Mouse (Mus musculus) E14TG2a.4 (cell line): ENCODE results near the gene Tcp11.
A peak's percentile ranks its signal among the peaks of the same experiment; 100 is the strongest.

Source experiments
- H3K27me3 ChIP-seq: 2 replicates; pipeline ENCODE4 v1.6.1; 2014; ENCODE audit warnings: low read length, control low read depth; ENCODE audit not compliant: insufficient read depth
- H3K36me3 ChIP-seq: 2 replicates; pipeline ENCODE4 v1.6.1; 2014; ENCODE audit warnings: low read length, control low read depth; ENCODE audit not compliant: insufficient read depth
- H3K4me1 ChIP-seq: replicated peaks from 2 replicates; pipeline ENCODE4 v1.6.1; 2014; ENCODE audit warnings: low read depth, low read length, control low read depth
- H3K4me3 ChIP-seq: replicated peaks from 2 replicates; pipeline ENCODE4 v1.5.1; 2014; ENCODE audit warnings: mild to moderate bottlenecking, low read length
- H3K9me3 ChIP-seq: 2 replicates; pipeline ENCODE4 v1.6.1; 2014; ENCODE audit warnings: low read length, control low read depth
- CTCF ChIP-seq: conservative IDR thresholded peaks from 2 replicates; pipeline ENCODE4 v1.5.1; 2014; ENCODE audit warnings: low read length
- NANOG ChIP-seq: IDR thresholded peaks from 2 replicates; pipeline ENCODE4 v1.6.1; 2014; ENCODE audit warnings: borderline replicate concordance, low read length, mixed read lengths
- POU5F1 ChIP-seq: IDR thresholded peaks from 2 replicates; pipeline ENCODE4 v1.6.1; 2014; ENCODE audit warnings: low read length, borderline replicate concordance

Tcp11 gene

DNA sequence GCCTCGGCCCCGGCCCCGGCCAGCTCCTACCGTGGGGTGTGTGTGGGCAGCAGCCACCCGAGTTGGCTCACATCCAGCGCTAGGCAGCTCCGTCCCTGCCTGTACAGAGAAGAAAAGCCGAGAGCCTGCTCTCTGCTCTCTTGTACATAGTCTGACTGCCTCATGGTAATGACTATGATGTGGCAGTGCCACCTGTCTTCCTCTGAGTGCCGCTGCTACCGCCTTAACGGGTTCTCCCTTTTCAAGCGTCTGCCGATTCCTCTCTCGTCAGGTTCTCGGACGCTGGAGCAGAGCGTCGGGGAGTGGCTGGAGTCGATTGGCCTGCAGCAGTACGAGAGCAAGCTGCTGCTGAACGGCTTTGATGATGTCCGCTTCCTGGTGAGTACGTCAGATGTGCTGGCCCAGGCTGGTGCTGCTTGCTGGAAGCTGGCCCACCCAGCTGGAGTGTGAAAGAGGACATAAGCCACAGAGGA, 38.1 kb downstream of the Tcp11 start:
- Histone ChIP-seq H3K27me3 (peaks cover 46% of the 10 kb centered on the region), H3K36me3 (peaks cover 62% of the 10 kb centered on the region), H3K4me3 (peak overlapping the region; percentile 66), H3K9me3 (no peaks in the 10 kb centered on the region), H3K4me1 (peaks cover 42% of the 10 kb centered on the region)
- TF ChIP-seq POU5F1 (no peak), NANOG (no peak)

DNA sequence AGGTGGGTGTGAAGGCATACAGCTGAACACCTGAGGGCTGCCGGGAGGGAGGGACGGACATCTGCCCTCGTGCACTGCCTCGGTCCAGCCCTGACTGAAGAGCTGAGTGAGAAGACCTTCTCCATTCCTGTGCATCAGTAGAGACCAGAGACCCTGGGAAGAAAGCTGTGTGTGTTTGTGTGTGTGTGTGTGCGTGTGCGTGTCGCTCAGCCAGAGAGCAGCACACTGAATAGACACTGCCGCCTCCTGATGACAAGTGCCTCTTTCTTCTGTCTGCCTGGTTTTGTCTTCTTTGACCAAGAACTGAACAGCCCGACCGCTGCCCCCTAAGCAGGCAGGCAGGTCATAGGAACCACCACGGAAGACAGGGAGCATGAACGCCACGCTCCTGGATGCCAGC, 39.1 kb downstream of the Tcp11 start:
- TF ChIP-seq NANOG: no peak
- TF ChIP-seq CTCF: no peak
- no peak for TF ChIP-seq POU5F1
- Histone ChIP-seq H3K9me3 (no peaks in the 10 kb centered on the region), H3K4me3 (peak overlapping the region; percentile 66), H3K36me3 (peaks cover 57% of the 10 kb centered on the region), H3K27me3 (peaks cover 46% of the 10 kb centered on the region), H3K4me1 (peaks cover 44% of the 10 kb centered on the region)

DNA sequence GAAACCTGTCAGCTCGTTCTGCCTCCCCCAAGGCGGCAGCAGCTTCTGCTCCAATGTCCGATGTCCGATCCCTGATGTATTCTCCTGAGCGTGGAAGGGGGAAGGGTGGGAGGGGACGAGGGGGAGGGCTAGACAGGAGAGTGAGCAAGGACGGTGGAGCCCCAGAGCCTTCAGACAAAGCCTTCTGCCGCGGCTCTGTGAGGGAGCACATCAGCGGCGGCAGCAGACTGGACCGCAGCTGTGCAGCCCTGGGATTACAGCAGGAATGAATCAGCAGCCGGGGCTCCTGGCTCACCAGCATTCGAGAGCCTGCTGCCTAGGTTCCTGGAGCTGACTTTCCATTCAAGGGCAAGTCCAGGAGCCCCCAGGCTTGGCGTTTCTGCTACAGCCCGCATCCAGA, 39.8 kb downstream of the Tcp11 start:
- H3K36me3 ChIP-seq: peaks cover 53% of the 10 kb centered on the region
- H3K27me3 ChIP-seq: peaks cover 46% of the 10 kb centered on the region
- H3K4me3 ChIP-seq: peak overlapping the region; percentile 20; the same call in 1 of the 2 replicates
- TF ChIP-seq NANOG (no peak), POU5F1 (no peak), CTCF (no peak)
- H3K9me3 ChIP-seq: no peaks in the 10 kb centered on the region
- H3K4me1 ChIP-seq: peaks cover 43% of the 10 kb centered on the region

GRCm38 (mm10) chr17:28036813-28037756, 43.4 kb downstream of the Tcp11 start:
- TF ChIP-seq NANOG: no peak
- no peak for TF ChIP-seq POU5F1
- no peak for TF ChIP-seq CTCF
- Histone ChIP-seq H3K4me3 (no peak overlapping the region), H3K36me3 (peaks cover 39% of the 10 kb centered on the region), H3K4me1 (peaks cover 44% of the 10 kb centered on the region), H3K9me3 (no peaks in the 10 kb centered on the region), H3K27me3 (peaks cover 28% of the 10 kb centered on the region)

DNA sequence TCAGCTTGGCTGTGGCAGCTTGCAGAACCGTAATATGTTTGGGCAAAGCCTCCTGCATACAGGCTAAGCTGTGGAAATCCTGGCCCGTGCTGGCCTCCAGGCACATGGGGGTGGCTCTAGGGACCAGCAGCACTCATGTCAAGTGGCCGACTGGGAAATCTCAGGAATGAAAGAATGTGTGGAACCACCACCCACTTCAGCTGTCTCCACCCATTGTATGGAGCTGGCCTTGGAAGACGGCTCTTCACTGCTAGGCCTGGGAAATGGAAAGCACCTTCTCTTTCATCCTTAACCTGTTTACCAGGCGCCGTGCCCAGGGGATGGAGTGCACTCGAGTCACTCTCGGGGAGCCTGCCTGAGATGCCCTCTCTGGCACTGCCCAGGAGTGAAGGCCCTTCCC, 45.5 kb downstream of the Tcp11 start:
- H3K27me3 ChIP-seq: peaks cover 9% of the 10 kb centered on the region; the same call in 1 of the 2 replicates
- no peaks in the 10 kb centered on the region for H3K9me3 ChIP-seq
- no peak overlapping the region for H3K4me3 ChIP-seq
- H3K4me1 ChIP-seq: peaks cover 44% of the 10 kb centered on the region
- no peak for TF ChIP-seq CTCF
- TF ChIP-seq POU5F1: no peak
- no peak for TF ChIP-seq NANOG
- H3K36me3 ChIP-seq: peaks cover 33% of the 10 kb centered on the region

- no peak overlapping the region for H3K4me3 ChIP-seq
- no peaks in the 10 kb centered on the region for H3K27me3 ChIP-seq
- H3K4me1 ChIP-seq: peaks cover 61% of the 10 kb centered on the region
- 0 out of 2 replicates have a peak, but pooled peaks cover 14% of the 10 kb centered on the region for H3K36me3 ChIP-seq
- TF ChIP-seq POU5F1 (no peak), CTCF (no peak), NANOG (no peak)
- no peaks in the 10 kb centered on the region for H3K9me3 ChIP-seq
Observed at GRCm38 (mm10) chr17:28033046-28033580, 47.3 kb downstream of the Tcp11 start.

- Histone ChIP-seq H3K4me3 (no peak overlapping the region), H3K4me1 (peaks cover 67% of the 10 kb centered on the region), H3K36me3 (0 out of 2 replicates have a peak, but pooled peaks cover 9% of the 10 kb centered on the region), H3K27me3 (no peaks in the 10 kb centered on the region), H3K9me3 (no peaks in the 10 kb centered on the region)
- TF ChIP-seq POU5F1 (no peak), NANOG (no peak), CTCF (no peak)
Observed at GRCm38 (mm10) chr17:28032219-28032618, 48.2 kb downstream of the Tcp11 start.

- Histone ChIP-seq H3K36me3 (0 out of 2 replicates have a peak, but pooled peaks cover 13% of the 10 kb centered on the region), H3K9me3 (no peaks in the 10 kb centered on the region), H3K27me3 (no peaks in the 10 kb centered on the region), H3K4me1 (peaks cover 71% of the 10 kb centered on the region), H3K4me3 (no peak overlapping the region)
- TF ChIP-seq POU5F1 (no peak), CTCF (no peak), NANOG (no peak)
Observed at GRCm38 (mm10) chr17:28031281-28031941, 49.0 kb downstream of the Tcp11 start.
